Mouse (Mus musculus): ENCODE results near the gene Jarid2. TPM values are rescaled to one million over a fixed set of nuclear protein-coding genes. Genes with fewer than 3 reads are reported as not detected.

Gene Jarid2
- polyA plus RNA-seq, 1 experiment, result 3.9 TPM

GRCm38 (mm10) chr13:44730939-44731551 is 1.8 kb downstream of the Jarid2 start:
- peak overlapping the region; percentile 39 for H3K4me3 ChIP-seq
- H3K36me3 ChIP-seq (ENCODE audit: control insufficient read depth, insufficient read depth), result no peaks in the 10 kb centered on the region
- H3K79me2 ChIP-seq (ENCODE audit: control insufficient read depth, insufficient read depth), result peaks cover 37% of the 10 kb centered on the region
- TF ChIP-seq POLR2A (IDR thresholded peaks at IDR 0.05; ENCODE audit: insufficient read length, low read depth), result peak; percentile 85
- TF ChIP-seq CEBPB (IDR thresholded peaks at IDR 0.05; ENCODE audit: insufficient read depth, poor library complexity, severe bottlenecking), result no peak
- peak; percentile 63 for TF ChIP-seq POLR2AphosphoS2 (IDR thresholded peaks at IDR 0.05; ENCODE audit: insufficient read length, low read depth)
- no peak for TF ChIP-seq SRF (IDR thresholded peaks at IDR 0.05; ENCODE audit: control insufficient read depth, insufficient read length, low read depth)
- no peak for TF ChIP-seq REST (IDR thresholded peaks at IDR 0.05; ENCODE audit: insufficient read depth, insufficient read length)
- peak overlapping the region; percentile 75 for H3ac ChIP-seq (ENCODE audit: control insufficient read depth, insufficient read length)
- H3K27me3 ChIP-seq (ENCODE audit: control insufficient read depth, insufficient read depth, insufficient read length), result no peaks in the 10 kb centered on the region
- peak overlapping the region; percentile 92 for H3K4me2 ChIP-seq (ENCODE audit: low read depth)

GRCm38 (mm10) chr13:44731727-44732441 is 2.6 kb downstream of the Jarid2 start:
- no peak for TF ChIP-seq USF1 (IDR thresholded peaks at IDR 0.05; ENCODE audit: low read depth)
- Histone ChIP-seq H3K4me2 (ENCODE audit: low read depth) (peak overlapping the region; percentile 92), H3ac (ENCODE audit: control insufficient read depth, insufficient read length) (no peak overlapping the region), H3K79me2 (ENCODE audit: control insufficient read depth, insufficient read depth) (peaks cover 41% of the 10 kb centered on the region), H3K4me3 (peak overlapping the region; percentile 39), H3K36me3 (ENCODE audit: control insufficient read depth, insufficient read depth) (no peaks in the 10 kb centered on the region), H3K27me3 (ENCODE audit: control insufficient read depth, insufficient read depth, insufficient read length) (no peaks in the 10 kb centered on the region)

- Histone ChIP-seq H3ac (ENCODE audit: control insufficient read depth, insufficient read length) (peak overlapping the region; percentile 66), H3K4me2 (ENCODE audit: low read depth) (peak overlapping the region; percentile 92), H3K27me3 (ENCODE audit: control insufficient read depth, insufficient read depth, insufficient read length) (no peaks in the 10 kb centered on the region)
These were observed 3.2 kb downstream of the Jarid2 start for GRCm38 (mm10) chr13:44732442-44732974.

GRCm38 (mm10) chr13:44733036-44733372 is 3.7 kb downstream of the Jarid2 start:
- Histone ChIP-seq H3K27me3 (ENCODE audit: control insufficient read depth, insufficient read depth, insufficient read length) (no peaks in the 10 kb centered on the region), H3K4me3 (peak overlapping the region; percentile 39), H3ac (ENCODE audit: control insufficient read depth, insufficient read length) (peak overlapping the region; percentile 66), H3K4me2 (ENCODE audit: low read depth) (peak overlapping the region; percentile 92), H3K79me2 (ENCODE audit: control insufficient read depth, insufficient read depth) (peaks cover 50% of the 10 kb centered on the region), H3K36me3 (ENCODE audit: control insufficient read depth, insufficient read depth) (no peaks in the 10 kb centered on the region)
- no peak for TF ChIP-seq TCF3 (IDR thresholded peaks at IDR 0.05; ENCODE audit: insufficient read length, low read depth)
- no peak for TF ChIP-seq REST (IDR thresholded peaks at IDR 0.05; ENCODE audit: insufficient read depth, insufficient read length)
- no peak for TF ChIP-seq POLR2A (IDR thresholded peaks at IDR 0.05; ENCODE audit: insufficient read length, low read depth)
- no peak for TF ChIP-seq CEBPB (IDR thresholded peaks at IDR 0.05; ENCODE audit: insufficient read depth, poor library complexity, severe bottlenecking)
- no peak for TF ChIP-seq USF1 (IDR thresholded peaks at IDR 0.05; ENCODE audit: low read depth)
- no peak for TF ChIP-seq MYOG (IDR thresholded peaks at IDR 0.05; ENCODE audit: control insufficient read depth in 1 of 3, insufficient read depth in 1 of 3, insufficient read length in 2 of 3, low read depth in 2 of 3)
- TF ChIP-seq TCF12 (IDR thresholded peaks at IDR 0.05; ENCODE audit: insufficient read depth, poor library complexity, severe bottlenecking), result no peak
- no peak for TF ChIP-seq MYOD1 (IDR thresholded peaks at IDR 0.05; ENCODE audit: control insufficient read depth in 1 of 3, insufficient read length in 2 of 3, low read depth in 2 of 3)
- TF ChIP-seq POLR2AphosphoS2 (IDR thresholded peaks at IDR 0.05; ENCODE audit: insufficient read length, low read depth), result no peak
- TF ChIP-seq E2F4 (IDR thresholded peaks at IDR 0.05; ENCODE audit: insufficient read depth), result no peak
- no peak for TF ChIP-seq MAX (IDR thresholded peaks at IDR 0.05; ENCODE audit: low read depth)
- no peak for TF ChIP-seq SRF (IDR thresholded peaks at IDR 0.05; ENCODE audit: control insufficient read depth, insufficient read length, low read depth)

More at GRCm38 (mm10) chr13:44732442-44732974, 3.2 kb downstream of the Jarid2 start:
- peaks cover 45% of the 10 kb centered on the region for H3K79me2 ChIP-seq (ENCODE audit: control insufficient read depth, insufficient read depth)
- TF ChIP-seq MYOD1 (IDR thresholded peaks at IDR 0.05; ENCODE audit: control insufficient read depth in 1 of 3, insufficient read length in 2 of 3, low read depth in 2 of 3) (no peak), USF1 (IDR thresholded peaks at IDR 0.05; ENCODE audit: low read depth) (no peak), MAX (IDR thresholded peaks at IDR 0.05; ENCODE audit: low read depth) (no peak), POLR2AphosphoS2 (IDR thresholded peaks at IDR 0.05; ENCODE audit: insufficient read length, low read depth) (no peak), POLR2A (IDR thresholded peaks at IDR 0.05; ENCODE audit: insufficient read length, low read depth) (no peak), MYOG (IDR thresholded peaks at IDR 0.05; ENCODE audit: control insufficient read depth in 1 of 3, insufficient read depth in 1 of 3, insufficient read length in 2 of 3, low read depth in 2 of 3) (no peak), CEBPB (IDR thresholded peaks at IDR 0.05; ENCODE audit: insufficient read depth, poor library complexity, severe bottlenecking) (no peak)
- H3K4me3 ChIP-seq, result peak overlapping the region; percentile 39
- H3K36me3 ChIP-seq (ENCODE audit: control insufficient read depth, insufficient read depth), result no peaks in the 10 kb centered on the region

- Histone ChIP-seq H3K27me3 (ENCODE audit: control insufficient read depth, insufficient read depth, insufficient read length) (no peaks in the 10 kb centered on the region), H3K79me2 (ENCODE audit: control insufficient read depth, insufficient read depth) (peaks cover 56% of the 10 kb centered on the region), H3ac (ENCODE audit: control insufficient read depth, insufficient read length) (peak overlapping the region; percentile 66), H3K4me2 (ENCODE audit: low read depth) (peak overlapping the region; percentile 92), H3K36me3 (ENCODE audit: control insufficient read depth, insufficient read depth) (no peaks in the 10 kb centered on the region), H3K4me3 (peak overlapping the region; percentile 39)
- TF ChIP-seq USF1 (IDR thresholded peaks at IDR 0.05; ENCODE audit: low read depth) (no peak), POLR2A (IDR thresholded peaks at IDR 0.05; ENCODE audit: insufficient read length, low read depth) (peak; percentile 59), MYOG (IDR thresholded peaks at IDR 0.05; ENCODE audit: control insufficient read depth in 1 of 3, insufficient read depth in 1 of 3, insufficient read length in 2 of 3, low read depth in 2 of 3) (peak in 1 of 3 experiments; percentile 37), E2F4 (IDR thresholded peaks at IDR 0.05; ENCODE audit: insufficient read depth) (no peak), MYOD1 (IDR thresholded peaks at IDR 0.05; ENCODE audit: control insufficient read depth in 1 of 3, insufficient read length in 2 of 3, low read depth in 2 of 3) (no peak)
These were observed 4.3 kb downstream of the Jarid2 start for GRCm38 (mm10) chr13:44733373-44734111.
